Mouse (Mus musculus) left cerebral cortex, adult 18-20 months (tissue): ENCODE measurements at regions not wholly inside any gene's neighbourhood (a gene's known extent, or its start where the extent isn't known, plus 50 kb on each side); places are given as distances from the start of the nearest gene placed in this dataset.
"Not testable (repeated sequence)": the region's sequence is repeated elsewhere in the genome, so short reads cannot be mapped to it uniquely, and the experiment has no call there.

Experiments
- DNase-seq, 2 experiments: peaks; one replicate each; pipeline ENCODE4 v3.0.0; 2021 to 2022; ENCODE audit warnings: low spot score in 2 of 2, mixed read lengths in 1 of 2

- DNase-seq = no peak
These were observed 152.7 kb downstream of the Amy2a5 start for GRCm38 (mm10) chr3:113105979-113106378.

- DNase-seq = not testable (repeated sequence)
These were observed 167.8 kb downstream of the Amy2a5 start for GRCm38 (mm10) chr3:113090850-113091249.

DNA sequence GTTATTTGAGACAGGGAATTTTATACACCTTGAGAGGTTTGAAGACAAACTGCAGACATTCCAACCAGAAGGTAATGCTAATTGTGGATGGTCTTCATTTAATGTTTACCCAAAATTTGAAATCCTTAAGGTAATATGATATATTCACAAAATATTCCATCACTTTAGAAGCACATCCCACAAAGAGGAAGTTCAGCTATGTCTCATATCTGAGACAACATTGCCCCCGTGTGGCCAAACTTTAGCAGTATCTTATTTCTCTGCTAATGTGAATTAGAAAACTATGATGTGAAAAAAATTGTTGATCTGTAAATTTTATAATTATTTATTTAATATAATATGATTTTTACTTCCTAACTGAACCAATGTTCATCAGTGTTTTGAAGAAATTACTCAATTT lies 177.9 kb downstream of the Amy2a5 start:
- peak; percentile 49 to 64 for DNase-seq
